Mouse (Mus musculus): Measurements from ENCODE around the gene Adgra3.

The Adgra3 gene

DNA sequence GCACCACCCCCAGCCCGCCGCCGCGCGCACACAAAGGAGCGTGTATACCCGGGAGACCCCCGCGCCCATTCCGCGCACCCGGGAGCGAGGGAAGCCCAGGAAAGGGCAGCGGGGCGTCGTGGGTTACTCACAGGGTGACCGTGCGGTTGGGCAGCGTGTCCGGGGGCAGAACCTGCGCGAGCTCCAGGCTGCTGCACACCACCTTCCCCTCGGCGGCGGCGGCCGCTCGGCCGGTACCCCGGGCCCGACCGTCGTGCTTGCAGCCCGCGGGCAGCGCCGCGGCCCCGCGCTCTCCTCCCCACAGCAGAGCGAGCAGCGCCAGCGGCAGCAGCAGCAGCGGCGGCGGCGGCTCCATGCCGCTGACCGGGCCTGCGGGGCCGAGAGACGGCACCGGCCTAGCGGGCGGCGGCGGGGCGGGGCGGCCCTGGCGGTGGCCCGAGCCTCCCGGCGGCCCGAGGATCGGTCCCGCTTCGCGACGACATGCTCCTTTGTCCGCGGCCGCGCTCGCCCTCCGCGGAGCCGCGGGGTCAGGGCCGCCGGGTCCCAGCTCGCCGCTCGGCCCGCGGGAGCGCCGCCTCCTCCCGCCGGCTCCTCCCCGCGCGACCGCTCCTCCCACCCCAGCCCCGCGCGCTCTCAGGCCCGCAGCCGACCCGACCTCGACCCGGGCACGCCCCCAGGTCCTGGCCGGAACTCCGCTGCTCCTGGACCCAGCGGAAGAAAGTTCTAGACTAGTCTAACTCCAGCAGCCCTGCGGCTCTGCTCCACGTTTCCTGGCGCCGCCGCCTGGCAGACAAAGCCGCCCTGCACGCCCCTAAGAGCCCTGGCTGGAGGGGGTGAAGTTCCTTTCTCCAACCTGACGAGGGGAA, at the start of gene Adgra3:
Adgra3 (minus strand) TSS at position 586 of the 866 bp plus-strand sequence.
- DNase-seq: peak; percentile 72 to 83

DNA sequence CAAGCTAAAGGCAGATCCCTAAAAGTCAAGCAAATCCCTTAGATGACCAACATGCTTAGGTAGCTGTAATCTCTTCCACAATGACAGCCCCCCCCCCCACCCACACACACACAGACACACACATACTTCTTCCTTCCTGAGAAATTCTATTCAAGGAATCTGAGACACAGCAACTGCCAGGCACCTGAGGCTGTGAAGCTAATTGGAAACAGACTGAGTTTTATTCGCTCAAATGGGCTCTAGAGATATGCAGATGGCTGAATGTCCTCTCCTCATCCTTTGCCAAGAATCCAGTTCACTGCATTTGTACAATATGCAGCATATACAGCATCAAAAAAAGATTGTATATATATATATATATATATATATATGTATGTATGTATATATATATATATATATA, 24.6 kb upstream of the Adgra3 start:
- peak; percentile 53 to 59 for DNase-seq

DNA sequence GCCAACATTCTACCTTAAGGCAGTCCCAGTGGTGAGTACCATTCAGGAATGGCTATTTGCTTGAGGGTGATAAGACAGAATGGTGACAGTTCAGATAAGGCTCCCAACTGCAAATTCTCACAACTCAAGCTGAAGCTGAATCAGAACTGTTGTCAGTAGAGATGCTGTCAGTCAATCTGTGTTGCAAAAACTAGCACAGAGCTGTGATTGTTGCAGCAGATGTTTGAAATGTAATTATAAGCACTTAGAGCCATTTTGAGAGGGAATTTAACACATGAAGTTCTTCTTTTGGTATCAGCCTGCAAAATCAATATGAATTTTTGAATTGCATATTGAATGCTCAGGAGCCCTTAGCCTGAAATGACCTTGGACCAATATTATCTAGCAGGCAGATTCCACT, 15.4 kb upstream of the Adgra3 start:
- no peak for DNase-seq

DNA sequence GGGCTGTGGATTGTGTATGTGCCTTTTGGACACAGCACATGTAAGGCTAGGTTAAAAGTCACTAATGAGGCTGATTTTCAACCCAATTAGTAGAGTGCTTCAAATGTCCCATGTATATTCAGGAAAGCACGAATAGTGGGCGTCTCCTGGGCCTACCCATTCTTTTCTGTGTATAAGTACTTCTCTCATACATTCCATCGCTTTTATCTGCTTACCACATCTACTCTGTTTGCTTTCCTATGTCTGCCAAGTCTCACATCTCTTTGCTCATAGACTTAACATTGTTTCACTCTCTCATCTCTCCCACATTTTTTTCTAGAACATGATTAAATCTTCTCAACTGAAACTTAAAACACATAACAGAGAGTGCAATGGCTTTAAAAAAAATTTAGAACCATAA, 5.4 kb upstream of the Adgra3 start:
- DNase-seq: no peak

DNA sequence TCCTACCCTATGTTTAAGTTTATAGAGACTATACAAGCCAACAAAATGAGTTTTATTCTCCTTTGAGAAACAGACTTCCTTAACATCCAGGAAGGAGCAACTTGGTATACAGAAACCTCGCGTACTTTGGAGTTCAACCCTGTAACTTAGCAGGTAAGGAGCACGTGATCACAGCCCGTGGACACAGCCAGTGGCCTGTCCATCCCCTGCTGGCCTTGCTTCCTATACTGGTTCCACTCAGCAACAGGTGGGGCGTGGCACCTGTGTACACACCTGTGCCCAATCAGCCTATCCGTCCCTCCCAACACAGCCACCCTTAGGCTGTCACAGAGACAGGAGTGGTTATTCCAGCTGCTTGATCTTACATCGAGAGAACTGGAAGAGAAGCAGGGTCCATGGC, 780 bp upstream of the Adgra3 start:
- DNase-seq: peak; percentile 20 to 26

DNA sequence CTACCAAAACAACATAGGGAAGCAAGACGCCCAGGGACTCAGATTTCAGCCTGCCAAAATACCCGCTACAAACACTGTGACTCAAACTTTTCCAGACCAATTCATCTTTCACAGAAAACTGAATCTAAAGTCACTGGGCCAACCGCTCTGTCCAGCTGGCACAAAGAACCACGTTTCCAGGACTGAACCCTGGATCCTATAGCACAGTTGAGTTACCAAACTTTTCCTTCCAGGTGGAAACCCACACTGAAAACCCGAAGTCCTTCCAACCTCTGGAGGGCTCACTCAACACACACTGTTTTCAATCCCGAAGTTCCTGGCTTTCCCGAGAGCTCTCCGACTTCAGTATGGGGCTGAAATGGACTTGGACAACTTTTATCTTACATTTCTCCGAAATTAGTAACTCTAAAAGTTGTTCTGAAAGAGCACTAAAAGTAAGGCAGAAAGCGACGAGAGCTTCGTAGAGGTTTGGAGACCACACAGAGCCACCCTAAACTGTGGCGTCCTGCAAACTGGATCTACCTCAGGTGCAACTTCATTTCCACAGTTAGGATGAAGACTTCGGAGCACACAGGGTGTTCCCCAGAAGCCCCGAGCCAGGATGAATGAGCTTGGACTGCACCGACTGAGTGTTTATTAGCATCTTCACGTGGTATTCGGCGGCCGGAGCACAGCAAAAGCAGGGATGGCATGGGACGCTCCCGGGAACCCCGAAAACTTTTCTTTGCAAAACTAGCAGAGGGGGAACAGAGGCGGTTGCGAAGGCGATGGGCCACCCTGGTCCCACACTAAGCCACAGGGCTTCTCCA, 990 bp downstream of the Adgra3 start:
- DNase-seq: no peak

DNA sequence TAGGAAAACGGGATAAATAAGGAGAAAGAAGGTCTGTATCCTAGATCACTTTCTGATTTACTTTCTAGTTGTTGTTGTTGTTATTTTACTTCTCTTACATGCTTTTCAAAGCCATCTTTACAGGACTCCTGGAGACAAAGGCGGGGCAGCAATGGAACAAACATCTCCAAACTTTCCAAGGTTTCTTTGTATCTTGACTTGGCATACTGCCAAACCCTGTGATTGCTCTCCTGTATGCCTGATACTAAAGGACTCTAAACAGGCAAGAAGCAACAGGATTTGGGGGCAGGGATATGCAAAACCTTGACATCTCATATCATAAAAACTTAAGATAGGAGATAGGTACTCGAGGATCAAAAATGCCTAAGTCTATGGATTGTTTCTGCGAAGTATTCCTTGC, 6.3 kb downstream of the Adgra3 start:
- DNase-seq: peak in 1 of 2 experiments; percentile 33

DNA sequence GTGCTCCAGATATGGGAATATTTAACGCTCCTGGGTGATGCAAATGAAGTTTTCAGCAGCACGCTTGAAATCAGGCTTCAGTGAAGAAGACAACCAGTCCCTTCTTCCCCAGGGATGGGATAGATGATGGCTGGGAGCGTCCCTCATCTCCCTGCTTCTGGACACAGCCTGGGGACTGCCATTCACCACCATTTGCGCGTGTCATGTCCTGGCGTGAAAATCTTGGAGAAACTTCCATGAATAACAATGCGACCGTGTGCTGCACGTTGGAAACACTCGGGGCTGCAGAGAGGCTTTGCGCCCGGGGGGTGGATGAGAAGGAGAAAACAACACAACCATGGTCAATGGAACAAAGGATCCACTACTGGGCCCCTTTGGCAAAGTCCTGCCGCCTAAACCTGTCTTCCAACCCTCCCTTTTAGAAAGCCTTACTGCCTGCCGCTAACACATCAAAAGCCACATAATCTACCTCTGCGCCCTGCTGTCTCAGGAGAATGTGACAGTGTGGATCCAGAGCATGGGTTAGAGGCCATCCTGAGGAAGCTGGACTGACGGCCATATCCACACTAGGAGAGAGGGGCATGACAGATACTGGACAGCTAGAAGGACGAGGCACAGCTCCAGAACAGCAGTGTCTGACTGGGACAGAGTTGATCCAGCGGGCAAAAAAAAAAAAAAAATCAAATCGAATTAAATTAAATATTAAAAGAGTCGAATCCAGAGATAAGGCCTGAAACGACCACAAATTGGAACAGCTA, 8.0 kb downstream of the Adgra3 start:
- no peak for DNase-seq

DNA sequence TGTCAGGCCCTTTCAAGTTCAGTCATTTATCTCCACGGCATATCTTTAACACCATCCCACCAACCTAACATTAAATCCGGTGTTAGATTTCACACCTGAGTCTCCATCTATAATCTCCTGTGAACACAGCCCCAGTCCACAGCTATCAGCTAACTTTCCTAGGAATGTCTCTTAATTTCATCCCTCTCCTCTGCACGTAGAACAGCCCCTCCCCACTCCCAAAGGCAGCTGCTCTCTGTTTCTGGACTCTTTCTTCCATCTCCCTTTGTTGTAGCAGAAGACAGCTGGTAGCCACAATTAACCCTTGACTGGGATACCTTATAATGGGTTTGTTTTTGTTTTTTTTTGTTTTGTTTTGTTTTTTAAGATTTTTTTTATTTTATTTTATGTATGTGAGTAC, 8.8 kb downstream of the Adgra3 start:
- no peak for DNase-seq

DNA sequence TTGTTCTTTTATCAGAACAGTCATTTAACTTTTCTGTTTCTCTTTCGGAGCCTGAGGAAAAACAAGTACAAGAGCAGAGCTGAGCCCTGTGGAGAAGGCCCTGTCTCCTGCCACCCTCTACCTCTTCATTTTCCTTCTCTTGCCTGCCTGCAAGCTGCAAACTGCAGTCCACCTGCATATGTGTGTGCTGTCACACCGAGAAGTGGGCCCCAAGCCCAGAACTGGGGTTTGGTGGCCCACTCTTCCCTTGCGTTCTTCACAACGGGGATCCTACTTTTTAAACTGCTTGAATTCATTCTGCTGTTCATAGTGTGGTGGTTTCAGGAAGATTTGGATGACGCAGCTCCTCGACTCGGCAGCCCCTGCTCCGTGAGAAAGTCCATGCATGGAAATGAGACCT, 9.3 kb downstream of the Adgra3 start:
- DNase-seq: peak; percentile 56 to 76

DNA sequence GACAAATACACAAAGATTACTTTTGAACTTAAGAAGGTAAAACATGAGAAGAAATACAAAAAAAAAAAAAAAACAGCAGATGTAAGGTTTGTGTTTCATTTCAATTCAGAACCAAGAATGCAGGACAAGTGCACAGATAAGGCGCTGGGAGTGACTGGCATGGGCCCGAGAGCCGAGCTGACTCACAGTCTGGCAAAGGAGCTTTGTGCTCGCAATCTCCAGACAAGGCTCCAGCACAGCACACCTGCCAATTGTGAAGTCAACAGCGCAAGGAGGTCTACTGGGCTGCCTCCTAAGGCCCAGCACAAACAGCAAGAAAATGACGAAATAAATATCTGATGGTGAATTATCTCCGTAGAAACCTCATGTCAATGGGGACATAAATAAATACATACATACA, 9.8 kb downstream of the Adgra3 start:
- peak; percentile 48 to 56 for DNase-seq

DNA sequence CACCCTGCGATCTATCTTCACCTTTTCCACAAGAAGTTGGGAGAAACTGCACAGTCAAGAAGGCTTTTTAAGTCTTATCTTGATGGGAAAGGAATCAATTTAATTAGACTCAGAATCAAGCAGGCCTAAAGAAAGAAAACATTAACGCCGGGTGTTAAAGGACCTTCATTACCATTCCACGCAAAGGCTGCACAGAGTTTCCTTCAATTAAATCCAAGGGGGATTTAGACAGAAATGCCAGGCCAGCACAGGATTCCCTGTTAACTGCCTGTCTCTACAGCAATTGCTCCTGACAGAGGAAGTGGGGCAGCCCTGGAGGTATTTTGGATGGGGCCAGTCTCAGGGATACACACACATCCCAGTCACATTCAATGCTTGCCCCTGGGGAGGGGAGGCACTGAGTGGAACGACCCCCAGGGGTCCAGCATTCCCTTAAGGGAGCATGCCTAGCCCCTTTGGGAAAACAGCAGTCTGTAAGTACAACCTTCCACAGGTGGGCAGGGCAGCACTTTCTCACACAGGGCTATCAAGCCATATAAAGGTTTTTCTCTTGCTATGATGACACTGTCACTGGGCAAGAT, 10.4 kb downstream of the Adgra3 start:
- peak in 1 of 2 experiments; percentile 14 for DNase-seq

DNA sequence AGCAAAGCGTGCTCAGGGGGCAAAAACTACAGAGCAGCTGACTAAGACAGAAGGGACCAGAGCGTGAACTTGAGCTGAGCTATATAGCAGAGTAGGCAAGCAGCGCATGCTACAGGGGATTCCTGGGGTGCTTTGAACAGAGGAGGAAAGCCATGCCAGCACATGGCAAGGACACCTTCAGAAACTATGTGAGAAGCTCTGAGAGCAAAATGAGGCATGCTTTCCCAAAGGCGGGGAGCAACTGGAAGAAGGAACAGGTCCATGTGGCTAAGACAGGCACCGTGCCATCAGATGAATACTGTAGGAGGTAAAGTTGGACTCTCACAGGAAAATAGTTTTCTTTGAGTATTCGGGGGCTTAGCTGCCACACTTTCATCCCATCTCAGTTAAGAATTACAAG, 13.6 kb downstream of the Adgra3 start:
- DNase-seq: peak in 1 of 2 experiments; percentile 30

DNA sequence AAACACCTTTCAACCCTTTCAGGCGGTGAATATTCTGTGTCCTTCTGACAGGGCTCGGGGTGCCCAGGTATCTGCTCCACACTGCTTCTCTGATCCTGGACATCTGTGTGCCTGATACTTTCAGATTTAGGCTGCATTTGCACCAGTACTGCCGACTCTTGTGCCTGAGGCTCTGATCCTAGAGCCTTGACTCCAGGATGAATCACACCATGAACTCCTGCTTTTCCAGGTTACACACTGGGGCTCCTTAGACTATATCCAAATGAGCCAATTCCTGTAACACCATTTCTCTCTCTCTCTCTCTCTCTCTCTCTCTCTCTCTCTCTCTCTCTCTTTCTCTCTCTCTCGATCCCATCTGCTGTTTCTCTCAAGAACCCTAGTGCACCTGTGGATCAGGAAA, 15.1 kb downstream of the Adgra3 start:
- DNase-seq: no peak

DNA sequence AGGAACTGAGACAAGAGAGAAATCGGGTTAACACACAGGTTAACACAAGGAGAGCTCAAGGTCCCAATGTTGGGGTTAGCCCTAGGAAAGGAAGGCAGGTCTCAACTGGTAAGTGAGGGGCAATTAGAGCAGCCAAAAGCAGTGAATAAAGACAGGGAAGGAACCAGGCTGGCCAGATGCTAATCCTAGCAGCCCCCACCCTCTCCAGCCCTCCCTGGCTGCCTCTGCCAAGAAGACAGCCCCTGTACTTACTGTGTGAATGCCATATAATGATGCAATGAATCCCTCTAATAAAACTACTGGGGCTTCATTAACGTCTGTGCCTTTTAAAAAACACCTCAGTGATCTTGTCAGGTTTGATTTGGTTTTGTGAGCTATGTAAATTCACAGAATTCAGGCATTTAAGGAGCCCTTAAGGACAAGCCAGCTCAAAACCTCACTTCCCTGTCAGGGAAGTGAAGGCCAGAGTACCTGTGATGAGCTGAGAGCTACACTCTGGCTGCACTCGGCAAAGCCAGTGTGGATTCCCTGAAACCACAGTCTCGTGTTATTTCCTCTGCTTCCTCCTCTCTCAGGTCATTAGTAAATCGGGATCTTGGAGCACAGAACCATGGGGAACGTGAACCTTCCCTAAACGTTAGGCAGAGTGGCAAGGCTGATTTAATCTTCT, 16.4 kb downstream of the Adgra3 start:
- DNase-seq: peak in 1 of 2 experiments; percentile 31

DNA sequence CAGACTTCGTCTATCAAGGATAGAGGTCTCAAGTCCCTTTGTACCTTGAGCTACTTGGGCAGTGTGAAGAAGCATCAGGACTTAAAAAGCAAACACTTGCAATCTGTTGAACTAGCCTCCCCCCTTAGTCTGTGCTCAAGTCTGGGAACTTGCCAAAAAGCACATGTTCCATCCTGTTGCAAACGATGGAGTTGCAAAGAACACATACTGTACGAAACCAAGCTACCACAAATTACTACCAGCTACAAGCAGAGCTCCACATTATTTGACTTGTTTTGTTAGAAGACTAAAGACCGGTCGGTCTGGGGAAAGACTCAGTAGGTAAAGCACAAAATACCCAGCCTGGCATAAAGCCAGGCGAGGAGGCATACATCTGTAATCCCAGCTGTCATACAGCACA, 19.3 kb downstream of the Adgra3 start:
- DNase-seq: no peak

DNA sequence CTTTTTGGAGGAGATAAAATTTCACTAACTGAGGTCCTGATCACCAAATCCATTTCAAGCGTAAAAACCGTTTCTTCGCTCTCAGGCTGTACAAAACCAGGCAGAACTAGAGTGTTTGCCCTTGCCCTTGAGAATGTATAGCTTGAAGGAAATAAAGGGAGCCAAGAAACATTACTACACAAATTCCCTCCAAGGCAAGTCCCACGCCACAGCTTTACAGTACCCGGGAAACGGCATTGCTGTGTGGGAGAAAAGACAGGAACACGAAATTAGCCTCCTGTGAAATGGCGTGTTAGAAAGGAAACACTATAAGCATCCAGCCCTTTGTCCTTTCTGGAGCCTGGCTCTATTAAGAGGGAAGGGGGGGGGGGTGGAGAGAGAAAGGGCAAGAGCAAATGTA, 21.1 kb downstream of the Adgra3 start:
- no peak for DNase-seq

DNA sequence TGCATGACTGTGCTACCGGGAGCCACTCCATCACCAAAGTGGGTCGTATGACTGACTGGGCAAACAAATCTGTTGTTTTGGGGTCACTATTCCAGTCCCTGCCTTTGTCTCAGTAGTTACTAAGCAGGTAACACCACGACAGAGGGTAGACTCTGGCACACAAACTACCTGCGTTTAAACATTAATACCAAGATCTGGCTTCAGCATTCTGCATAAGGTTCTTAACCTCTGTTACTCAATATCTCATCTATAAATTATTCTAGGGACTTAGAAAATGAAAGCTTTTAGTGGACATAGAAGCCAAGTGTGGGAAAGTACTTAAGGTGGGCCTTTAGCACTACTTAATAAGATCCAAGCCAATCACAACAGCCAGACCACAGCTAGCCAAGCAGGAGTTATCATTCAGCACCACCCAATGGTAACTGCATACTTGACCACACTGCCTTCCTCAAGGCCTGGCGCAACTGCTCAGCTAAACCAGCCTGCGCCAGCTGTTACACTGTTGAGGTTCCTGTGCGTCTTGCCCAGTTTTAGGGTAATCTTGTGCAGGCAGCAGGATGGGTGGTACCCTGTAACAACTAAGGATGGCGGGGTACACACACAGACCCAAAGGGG, 23.8 kb downstream of the Adgra3 start:
- DNase-seq: no peak

DNA sequence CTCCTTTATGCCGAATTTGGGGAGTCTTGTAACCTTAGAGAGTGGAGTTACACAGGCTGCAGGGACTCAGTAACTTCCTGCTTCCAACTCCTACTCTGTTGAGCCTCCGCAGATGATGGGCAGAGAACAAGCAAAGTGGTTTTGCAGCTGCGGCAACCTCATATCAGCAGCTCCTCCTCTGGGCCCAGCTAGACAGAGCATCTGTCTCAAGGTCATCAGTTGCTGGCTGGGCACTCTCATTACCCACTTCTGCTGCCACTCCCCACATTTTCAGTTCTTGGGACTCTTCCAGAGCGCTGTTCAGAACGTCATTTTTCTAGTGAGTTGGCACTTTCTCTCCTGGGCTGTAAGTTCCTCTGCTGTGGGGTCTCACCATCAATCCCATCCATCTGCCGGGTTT, 24.6 kb downstream of the Adgra3 start:
- DNase-seq: peak in 1 of 2 experiments; percentile 12

DNA sequence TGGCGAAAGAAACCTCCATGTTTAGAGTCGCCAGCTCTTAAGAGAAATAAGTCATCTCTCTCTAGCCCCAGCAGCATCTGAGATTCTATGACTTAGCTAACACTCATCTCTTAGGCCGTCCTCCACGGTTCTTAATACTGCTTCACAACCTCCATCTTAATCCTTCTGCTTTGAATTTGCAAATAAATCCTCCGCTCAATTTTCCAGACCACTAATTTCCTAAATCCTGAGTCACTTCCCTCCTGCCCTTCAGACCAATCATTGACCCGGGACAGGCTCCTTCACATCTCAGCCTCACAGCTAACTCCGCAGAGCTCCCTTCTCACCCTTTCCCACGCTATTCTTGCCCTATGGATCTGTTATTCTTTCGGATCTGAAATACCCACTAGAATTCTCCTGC, 25.1 kb downstream of the Adgra3 start:
- no peak for DNase-seq

DNA sequence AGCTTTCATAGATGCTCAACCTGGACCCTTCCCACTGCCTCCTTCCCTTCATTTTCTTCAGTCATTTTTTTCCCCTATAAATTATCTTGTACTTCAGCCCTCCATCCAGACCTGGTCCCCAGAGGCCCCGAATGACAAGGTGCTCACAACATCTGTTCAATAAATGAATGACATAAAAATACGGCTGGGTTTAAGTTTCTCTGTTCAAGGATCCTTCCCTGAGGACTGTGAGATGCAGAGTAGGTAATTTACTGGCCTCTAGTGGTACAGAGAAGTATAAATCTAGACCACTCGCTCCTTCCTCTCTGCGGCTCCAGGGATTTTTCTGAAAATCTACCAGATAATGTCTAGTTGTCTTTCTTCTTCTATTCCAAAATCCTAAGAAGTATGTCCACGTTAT, 26.5 kb downstream of the Adgra3 start:
- DNase-seq: peak in 1 of 2 experiments; percentile 44

DNA sequence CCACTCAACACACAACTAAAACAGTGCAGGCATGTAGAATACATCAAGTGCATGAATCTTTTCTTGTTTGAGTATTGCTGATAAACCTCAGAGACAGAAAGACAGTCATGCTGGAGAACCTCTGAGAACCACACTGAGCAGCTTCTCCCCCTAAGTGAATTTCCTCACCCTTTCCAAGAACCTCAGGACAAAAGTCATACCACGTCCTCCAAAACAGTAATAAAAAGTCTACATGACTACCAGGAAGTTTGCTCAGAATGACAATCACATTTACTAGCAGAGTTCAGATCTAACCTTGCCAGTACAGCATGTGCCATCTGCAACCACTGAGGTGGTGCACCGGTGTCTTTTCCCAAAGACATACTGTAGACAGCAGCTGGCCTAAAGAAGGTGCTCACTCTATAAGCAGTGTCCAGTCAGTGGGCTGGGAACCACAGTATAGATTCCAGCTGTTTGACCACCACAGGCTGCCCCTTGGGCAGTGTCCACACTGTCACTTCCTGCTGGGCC, 27.0 kb downstream of the Adgra3 start:
- DNase-seq: no peak
